Mouse (Mus musculus) neural tube, embryonic 11.5 days (tissue): ENCODE results near the gene Zc3h15. TPM values are rescaled to one million over a fixed set of nuclear protein-coding genes. Genes with fewer than 3 reads are reported as not detected.
"Not testable (repeated sequence)": the region's sequence is repeated elsewhere in the genome, so short reads cannot be mapped to it uniquely, and the experiment has no call there.

Experiments used
- ATAC-seq: fragments of 200-750 bp; cut with Nextera tagmentation; 2 replicates; pipeline ENCODE4 v1.8.0; 2017; ENCODE audit warnings: moderate number of reproducible peaks, mild to moderate bottlenecking, moderate TSS enrichment, moderate library complexity; ENCODE audit not compliant: insufficient read depth, low FRiP score, low TSS enrichment
- DNase-seq: peaks from one replicate; pipeline ENCODE4 v3.0.0-alpha.2; 2015; ENCODE audit warnings: low spot score
- H3K27ac ChIP-seq: fragments of 300-500 bp; sonication (generic); 2 replicates; pipeline ENCODE4 v1.5.1; 2014; ENCODE audit warnings: low read depth, mild to moderate bottlenecking, low read length
- H3K27me3 ChIP-seq: fragments of 300-500 bp; sonication (generic); 2 replicates; pipeline ENCODE4 v1.6.1; 2014; ENCODE audit warnings: mild to moderate bottlenecking, low read length, mixed read lengths; ENCODE audit not compliant: control insufficient read depth, insufficient read depth
- H3K36me3 ChIP-seq: fragments of 300-500 bp; sonication (generic); 2 replicates; pipeline ENCODE4 v1.6.1; 2014; ENCODE audit warnings: mild to moderate bottlenecking, low read length, moderate library complexity, mixed read lengths; ENCODE audit not compliant: control insufficient read depth, insufficient read depth
- H3K4me1 ChIP-seq: fragments of 300-500 bp; sonication (generic); 2 replicates; pipeline ENCODE4 v1.6.1; 2014; ENCODE audit warnings: low read length, mixed read lengths; ENCODE audit not compliant: control insufficient read depth, insufficient read depth
- H3K4me2 ChIP-seq: fragments of 300-500 bp; sonication (generic); 2 replicates; pipeline ENCODE4 v1.6.1; 2014; ENCODE audit warnings: low read depth, mild to moderate bottlenecking, moderate library complexity
- H3K4me3 ChIP-seq: fragments of 300-500 bp; sonication (generic); 2 replicates; pipeline ENCODE4 v1.5.1; 2014; ENCODE audit warnings: low read depth, low read length
- H3K9ac ChIP-seq: fragments of 300-500 bp; sonication (generic); 2 replicates; pipeline ENCODE4 v1.6.1; 2014; ENCODE audit warnings: mild to moderate bottlenecking, low read length
- H3K9me3 ChIP-seq: fragments of 300-500 bp; sonication (generic); 2 replicates; pipeline ENCODE4 v1.6.1; 2016; ENCODE audit warnings: low read length; ENCODE audit not compliant: control insufficient read depth
- WGBS: fragments of 180-500 bp; shearing (Covaris S2); extraction: QIAGEN DNeasy Blood & Tissue Kit; methylation state at CpG from one replicate; pipeline ENCODE4 v1.1.7; 2014; 5-methylcytosine and 5-hydroxymethylcytosine counted together
- polyA plus RNA-seq: library from polyadenylated mRNA; unstranded; fragments of >200 nt; fragmentation: Nextera tagmentation; extraction: Ambion mirVana; gene quantifications from 2 replicates; pipeline ENCODE4 v1.2.1, GENCODE M21; 2014

Gene Zc3h15
- polyA plus RNA-seq, 1 experiment from 2014 or later: 164 TPM

DNA sequence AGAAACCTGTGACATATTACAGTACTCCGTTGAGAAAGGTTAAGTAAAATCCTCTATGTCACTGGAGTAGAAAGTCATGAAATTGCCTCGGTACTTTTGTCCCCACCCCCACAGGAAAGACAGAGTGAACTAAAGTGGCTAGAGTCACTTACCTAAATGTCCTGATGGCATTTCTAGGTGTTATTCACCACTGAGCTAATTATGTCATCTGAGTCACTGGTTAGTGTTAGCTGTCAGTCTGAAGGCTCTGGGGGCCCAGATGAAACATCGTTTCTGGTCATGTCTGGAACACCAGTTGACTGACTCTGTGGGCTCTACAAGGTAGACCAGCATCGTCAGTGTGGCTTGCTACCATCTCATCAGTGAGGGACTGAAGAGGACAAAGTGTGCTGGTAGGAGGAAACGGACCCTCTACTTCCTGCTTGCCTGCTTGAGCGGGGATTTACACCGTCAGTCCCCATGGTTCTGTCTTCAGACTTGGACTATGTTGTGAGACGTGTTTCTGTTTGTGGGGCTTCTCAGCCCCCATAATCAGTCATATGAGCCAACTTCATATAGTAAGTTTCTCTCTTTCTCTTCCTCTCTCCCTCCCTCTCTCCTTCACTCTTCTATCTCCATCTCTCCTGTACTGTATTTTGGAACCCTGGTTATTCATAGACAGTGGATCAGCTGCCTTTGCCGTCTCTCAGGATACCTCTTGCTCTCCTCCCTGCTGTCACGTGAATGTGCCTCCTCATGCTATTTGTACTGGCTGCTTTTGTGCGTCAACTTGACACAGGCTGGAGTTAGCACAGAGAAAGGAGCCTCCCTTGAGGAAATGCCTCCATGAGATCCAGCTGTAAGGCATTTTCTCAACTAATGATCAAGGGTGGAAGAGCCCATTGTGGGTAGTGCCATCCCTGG is 51.4 kb downstream of the Zc3h15 start:
- 83% methylated on average over 11 of the region's 11 CpGs for WGBS
- H3K27me3 ChIP-seq: no peaks in the 10 kb centered on the region
- no peak overlapping the region for H3K27ac ChIP-seq
- H3K9ac ChIP-seq: no peak overlapping the region
- H3K9me3 ChIP-seq: no peaks in the 10 kb centered on the region
- no peaks in the 10 kb centered on the region for H3K36me3 ChIP-seq
- H3K4me3 ChIP-seq: no peak overlapping the region
- peaks cover 6% of the 10 kb centered on the region; the same call in 1 of the 2 replicates for H3K4me1 ChIP-seq
- DNase-seq: no peak
- ATAC-seq: no peak
- no peak overlapping the region for H3K4me2 ChIP-seq

DNA sequence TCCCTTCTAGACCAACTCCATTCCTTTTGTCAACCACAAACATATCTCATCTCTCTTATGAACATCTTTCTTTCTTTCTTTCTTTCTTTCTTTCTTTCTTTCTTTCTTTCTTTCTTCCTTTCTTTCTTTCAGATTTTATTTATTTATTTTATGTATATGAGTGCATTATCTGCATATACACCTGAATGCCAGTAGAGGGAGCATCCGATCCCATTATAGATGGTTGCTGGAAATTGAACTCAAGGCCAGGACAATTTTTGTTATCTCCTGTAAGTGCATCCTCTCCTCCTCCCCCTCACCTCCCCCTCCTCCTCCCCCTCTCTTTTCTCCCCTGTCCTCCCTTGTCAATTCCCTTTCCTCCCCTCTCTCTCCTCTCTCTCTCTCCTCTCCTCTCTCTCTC is 54.2 kb downstream of the Zc3h15 start:
- no peak overlapping the region for H3K27ac ChIP-seq
- no peaks in the 10 kb centered on the region for H3K36me3 ChIP-seq
- 82% methylated on average over 1 of the region's 1 CpGs for WGBS
- H3K9me3 ChIP-seq: no peaks in the 10 kb centered on the region
- H3K4me1 ChIP-seq: no peaks in the 10 kb centered on the region
- H3K4me2 ChIP-seq: no peak overlapping the region
- ATAC-seq: no peak
- no peak for DNase-seq
- H3K27me3 ChIP-seq: no peaks in the 10 kb centered on the region
- H3K9ac ChIP-seq: no peak overlapping the region
- H3K4me3 ChIP-seq: no peak overlapping the region

DNA sequence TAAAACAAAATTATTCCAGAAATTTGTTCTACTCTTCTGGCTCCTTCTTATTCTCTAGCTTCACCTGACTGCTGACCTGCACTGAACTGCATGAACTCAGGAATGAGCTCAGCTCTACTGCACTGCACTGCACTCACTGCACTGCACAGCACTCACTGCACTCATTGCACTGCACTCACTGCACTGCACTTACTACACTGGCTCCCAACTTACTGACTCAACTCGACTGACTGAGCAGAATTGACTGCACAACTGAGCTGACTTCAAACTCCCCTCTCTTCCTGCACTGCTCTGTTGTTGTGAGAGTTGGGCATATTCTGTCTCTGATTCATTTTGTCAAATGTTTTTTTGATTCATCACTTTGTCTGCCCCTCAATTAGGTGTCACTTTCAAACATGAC is 55.1 kb downstream of the Zc3h15 start:
- Histone ChIP-seq H3K36me3 (no peaks in the 10 kb centered on the region), H3K4me3 (no peak overlapping the region), H3K4me1 (no peaks in the 10 kb centered on the region), H3K9ac (no peak overlapping the region), H3K4me2 (no peak overlapping the region), H3K9me3 (no peaks in the 10 kb centered on the region), H3K27me3 (no peaks in the 10 kb centered on the region), H3K27ac (no peak overlapping the region)
- ATAC-seq (no peak), DNase-seq (no peak)
- WGBS: 74% methylated on average over 1 of the region's 1 CpGs

DNA sequence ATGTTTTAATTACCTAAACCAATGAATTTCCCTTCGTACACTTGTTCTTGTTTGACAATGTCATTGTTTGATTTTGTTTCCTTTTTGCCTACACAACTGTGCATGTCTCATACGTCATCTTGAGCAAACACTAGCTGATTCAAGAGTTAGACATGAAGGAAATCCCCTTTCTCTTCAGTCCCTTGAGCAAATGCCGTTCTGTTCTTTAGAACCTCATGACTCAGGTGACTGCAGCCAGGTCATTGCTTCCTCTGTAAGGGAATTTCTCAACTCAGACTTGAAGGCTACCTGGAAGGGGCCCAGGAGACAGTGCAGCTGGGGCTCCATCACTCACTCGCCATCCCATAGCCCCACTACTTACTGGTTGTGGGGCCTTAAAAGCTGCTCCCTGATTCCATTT is 56.4 kb downstream of the Zc3h15 start:
- no peaks in the 10 kb centered on the region for H3K36me3 ChIP-seq
- no peaks in the 10 kb centered on the region for H3K4me1 ChIP-seq
- H3K9ac ChIP-seq: no peak overlapping the region
- no peak overlapping the region for H3K4me3 ChIP-seq
- H3K27ac ChIP-seq: no peak overlapping the region
- DNase-seq: no peak
- no peak overlapping the region for H3K4me2 ChIP-seq
- no peak for ATAC-seq
- no peaks in the 10 kb centered on the region for H3K27me3 ChIP-seq
- WGBS: 77% methylated on average over 4 of the region's 4 CpGs
- no peaks in the 10 kb centered on the region for H3K9me3 ChIP-seq

DNA sequence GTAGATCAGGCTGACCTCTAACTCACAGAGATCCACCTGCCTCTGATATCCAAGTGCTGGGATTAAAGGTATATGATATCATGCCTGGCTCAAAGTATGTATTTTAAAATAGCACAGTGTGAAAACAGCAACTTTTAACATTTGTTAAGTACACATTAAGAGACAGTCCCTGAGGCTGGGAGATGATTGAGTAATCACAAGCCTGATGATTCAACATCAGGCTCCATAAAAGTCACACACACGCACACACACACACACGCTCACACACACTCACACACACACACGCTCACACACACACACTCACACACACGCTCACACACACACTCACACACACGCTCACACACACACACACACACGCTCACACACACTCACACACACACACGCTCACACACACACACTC is 58.2 kb downstream of the Zc3h15 start:
- 91% methylated on average over 7 of the region's 7 CpGs for WGBS
- ATAC-seq: no peak
- Histone ChIP-seq H3K27me3 (no peaks in the 10 kb centered on the region), H3K9ac (no peak overlapping the region), H3K27ac (no peak overlapping the region), H3K36me3 (no peaks in the 10 kb centered on the region), H3K9me3 (no peaks in the 10 kb centered on the region), H3K4me3 (no peak overlapping the region), H3K4me2 (no peak overlapping the region), H3K4me1 (no peaks in the 10 kb centered on the region)
- no peak for DNase-seq

DNA sequence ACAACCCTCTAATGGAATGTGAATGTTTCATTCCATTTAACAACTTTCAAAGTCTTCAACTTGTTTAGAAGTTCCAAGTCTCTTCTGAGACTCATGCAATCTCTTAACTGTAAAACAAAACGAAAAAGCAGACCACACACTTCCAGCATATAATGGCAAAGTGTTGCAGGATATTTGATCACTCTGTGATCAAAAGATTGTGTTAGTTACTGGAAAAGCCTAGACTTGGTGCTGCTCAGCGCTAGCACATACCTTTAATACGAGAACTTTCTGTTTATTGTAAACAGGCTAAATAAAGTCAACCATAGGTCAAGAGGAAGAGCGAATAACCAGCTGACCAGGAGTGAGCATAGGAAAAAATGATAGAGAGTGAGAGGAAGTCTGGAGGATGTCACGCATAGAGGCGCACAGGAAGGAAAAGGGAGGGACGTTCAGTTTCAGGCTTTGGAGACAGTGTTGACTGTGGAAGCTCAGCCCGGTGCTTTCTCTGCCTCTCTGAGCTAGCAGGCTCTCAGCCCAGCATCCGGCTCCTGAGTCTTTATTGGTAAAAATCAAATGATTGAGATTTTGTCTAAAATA is 61.4 kb downstream of the Zc3h15 start:
- no peak for ATAC-seq
- 89% methylated on average over 9 of the region's 9 CpGs for WGBS
- no peaks in the 10 kb centered on the region for H3K4me1 ChIP-seq

DNA sequence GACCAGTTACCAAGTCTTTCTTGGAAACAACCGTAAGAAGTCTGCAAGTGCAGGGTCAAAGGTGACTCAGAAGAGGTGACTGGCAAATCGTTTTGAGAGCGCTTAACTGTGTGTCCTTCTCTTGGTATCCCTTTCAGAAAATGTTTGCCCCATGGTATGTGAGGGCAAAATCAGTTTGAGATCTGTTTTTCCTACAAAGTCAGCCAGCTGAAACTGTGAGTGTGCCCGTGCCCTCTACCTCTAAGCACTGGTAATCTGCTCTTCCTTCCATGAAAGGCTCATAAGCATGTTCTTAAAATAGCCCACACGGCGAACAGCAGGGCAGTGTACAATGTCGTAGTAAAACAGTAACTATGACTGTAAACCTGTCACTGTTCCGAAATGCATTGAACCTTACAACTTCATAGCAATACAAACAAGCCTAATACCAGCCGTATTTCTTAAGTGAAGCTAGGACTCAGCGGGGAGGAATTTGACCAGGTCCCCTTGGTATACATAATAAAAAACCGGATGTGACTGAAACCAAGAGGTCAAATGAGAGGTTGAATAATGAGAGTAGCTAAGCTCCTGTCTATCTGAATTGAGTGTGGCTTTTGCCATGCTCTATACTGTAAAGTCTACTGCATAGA is 65.8 kb downstream of the Zc3h15 start:
- no peak overlapping the region for H3K9ac ChIP-seq
- H3K27me3 ChIP-seq: no peaks in the 10 kb centered on the region
- H3K4me1 ChIP-seq: 0 out of 2 replicates have a peak, but pooled peaks cover 4% of the 10 kb centered on the region
- no peak overlapping the region for H3K4me3 ChIP-seq
- no peak overlapping the region for H3K27ac ChIP-seq
- no peaks in the 10 kb centered on the region for H3K36me3 ChIP-seq
- 29% methylated on average over 11 of the region's 11 CpGs for WGBS
- no peaks in the 10 kb centered on the region for H3K9me3 ChIP-seq
- H3K4me2 ChIP-seq: no peak overlapping the region
- no peak for ATAC-seq
- no peak for DNase-seq

More for the DNA sequence above, 61.4 kb downstream of the Zc3h15 start:
- Histone ChIP-seq H3K9ac (no peak overlapping the region), H3K9me3 (no peaks in the 10 kb centered on the region), H3K4me3 (no peak overlapping the region), H3K27me3 (no peaks in the 10 kb centered on the region), H3K36me3 (no peaks in the 10 kb centered on the region), H3K4me2 (no peak overlapping the region), H3K27ac (no peak overlapping the region)
- DNase-seq: no peak

GRCm38 (mm10) chr2:83713281-83713680 is 69.0 kb downstream of the Zc3h15 start:
- ATAC-seq, H3K4me3 ChIP-seq, H3K9me3 ChIP-seq, H3K27ac ChIP-seq, H3K4me1 ChIP-seq, H3K9ac ChIP-seq, H3K36me3 ChIP-seq, DNase-seq, H3K4me2 ChIP-seq, H3K27me3 ChIP-seq: not testable (repeated sequence)
- 75% methylated on average over 7 of the region's 7 CpGs for WGBS
